Mouse (Mus musculus) stomach, embryonic 14.5 days (tissue): ENCODE data around the gene Galnt10. TPM values are rescaled to one million over a fixed set of nuclear protein-coding genes. Genes with fewer than 3 reads are reported as not detected.

Experiments used
- ATAC-seq: fragments of 200-750 bp; cut with Nextera tagmentation; 2 replicates; pipeline ENCODE4 v1.8.0; 2017; ENCODE audit warnings: low read depth, moderate TSS enrichment; ENCODE audit not compliant: insufficient number of reproducible peaks, insufficient read depth, low FRiP score
- H3K27ac ChIP-seq: fragments of 300-500 bp; sonication (generic); 2 replicates; pipeline ENCODE4 v1.5.1; 2014; ENCODE audit warnings: mild to moderate bottlenecking, low read length, moderate library complexity, mixed read lengths
- H3K27me3 ChIP-seq: fragments of 300-500 bp; sonication (generic); 2 replicates; pipeline ENCODE4 v1.6.1; 2014; ENCODE audit warnings: low read length, control low read depth, mixed read lengths; ENCODE audit not compliant: control insufficient read depth, insufficient read depth
- H3K36me3 ChIP-seq: fragments of 300-500 bp; sonication (generic); 2 replicates; pipeline ENCODE4 v1.6.1; 2014; ENCODE audit warnings: mild to moderate bottlenecking, control low read depth, low read length, moderate library complexity, mixed read lengths; ENCODE audit not compliant: control insufficient read depth, insufficient read depth
- H3K4me1 ChIP-seq: fragments of 300-500 bp; sonication (generic); 2 replicates; pipeline ENCODE4 v1.6.1; 2014; ENCODE audit warnings: low read length, control low read depth, mixed read lengths; ENCODE audit not compliant: control insufficient read depth, insufficient read depth
- H3K4me2 ChIP-seq: fragments of 300-500 bp; sonication (generic); replicated peaks from 2 replicates; pipeline ENCODE4 v1.6.1; 2014; ENCODE audit warnings: low read depth, low read length, control low read depth
- H3K4me3 ChIP-seq: fragments of 300-500 bp; sonication (generic); 2 replicates; pipeline ENCODE4 v1.5.1; 2014; ENCODE audit warnings: low read depth, low read length, control low read depth
- H3K9ac ChIP-seq: fragments of 300-500 bp; sonication (generic); replicated peaks from 2 replicates; pipeline ENCODE4 v1.6.1; 2014; ENCODE audit warnings: low read depth, mild to moderate bottlenecking, control low read depth, low read length, moderate library complexity, mixed read lengths
- H3K9me3 ChIP-seq: fragments of 300-500 bp; sonication (generic); 2 replicates; pipeline ENCODE4 v1.6.1; 2016; ENCODE audit warnings: low read depth, low read length, control low read depth; ENCODE audit not compliant: control insufficient read depth
- WGBS: fragments of 180-500 bp; shearing (Covaris S2); extraction: QIAGEN DNeasy Blood & Tissue Kit; methylation state at CpG from one replicate; pipeline ENCODE4 v1.1.7; 2014; 5-methylcytosine and 5-hydroxymethylcytosine counted together
- polyA plus RNA-seq: library from polyadenylated mRNA; unstranded; fragments of >200 nt; fragmentation: Nextera tagmentation; extraction: Ambion mirVana; gene quantifications from 2 replicates; pipeline ENCODE4 v1.2.1, GENCODE M21; 2014

Galnt10 gene
- polyA plus RNA-seq, 1 experiment from 2014 or later: 8.4 TPM

DNA sequence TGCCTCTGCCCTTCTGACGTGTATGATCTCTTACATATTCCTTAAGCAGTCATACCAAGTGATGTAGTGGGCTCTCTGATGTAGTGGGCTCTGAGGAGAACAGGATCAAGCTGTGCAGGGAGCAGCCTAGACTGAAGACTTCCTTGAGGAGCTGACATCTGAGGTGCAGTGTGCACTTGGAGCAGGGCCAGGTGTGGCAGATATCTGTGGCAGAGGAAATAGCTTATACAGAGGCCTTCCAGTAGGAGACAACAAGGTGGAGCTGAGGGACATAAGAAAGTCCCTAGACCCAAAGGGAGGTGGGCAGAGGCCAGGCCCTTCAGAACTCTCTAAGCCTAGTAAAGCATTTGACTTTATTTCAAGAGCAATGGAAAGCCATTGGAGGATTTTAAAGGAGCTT lies 61.4 kb downstream of the Galnt10 start:
- H3K4me1 ChIP-seq: 0 out of 2 replicates have a peak, but pooled peaks cover 1% of the 10 kb centered on the region
- no peaks in the 10 kb centered on the region for H3K36me3 ChIP-seq
- H3K27me3 ChIP-seq: no peaks in the 10 kb centered on the region
- no peak overlapping the region for H3K4me3 ChIP-seq
- H3K9me3 ChIP-seq: peaks cover 7% of the 10 kb centered on the region; the same call in 1 of the 2 replicates
- H3K27ac ChIP-seq: no peak overlapping the region
- H3K9ac ChIP-seq: no peak overlapping the region
- no peak for ATAC-seq
- H3K4me2 ChIP-seq: no peak overlapping the region
- 89% methylated on average over 1 of the region's 1 CpGs for WGBS

DNA sequence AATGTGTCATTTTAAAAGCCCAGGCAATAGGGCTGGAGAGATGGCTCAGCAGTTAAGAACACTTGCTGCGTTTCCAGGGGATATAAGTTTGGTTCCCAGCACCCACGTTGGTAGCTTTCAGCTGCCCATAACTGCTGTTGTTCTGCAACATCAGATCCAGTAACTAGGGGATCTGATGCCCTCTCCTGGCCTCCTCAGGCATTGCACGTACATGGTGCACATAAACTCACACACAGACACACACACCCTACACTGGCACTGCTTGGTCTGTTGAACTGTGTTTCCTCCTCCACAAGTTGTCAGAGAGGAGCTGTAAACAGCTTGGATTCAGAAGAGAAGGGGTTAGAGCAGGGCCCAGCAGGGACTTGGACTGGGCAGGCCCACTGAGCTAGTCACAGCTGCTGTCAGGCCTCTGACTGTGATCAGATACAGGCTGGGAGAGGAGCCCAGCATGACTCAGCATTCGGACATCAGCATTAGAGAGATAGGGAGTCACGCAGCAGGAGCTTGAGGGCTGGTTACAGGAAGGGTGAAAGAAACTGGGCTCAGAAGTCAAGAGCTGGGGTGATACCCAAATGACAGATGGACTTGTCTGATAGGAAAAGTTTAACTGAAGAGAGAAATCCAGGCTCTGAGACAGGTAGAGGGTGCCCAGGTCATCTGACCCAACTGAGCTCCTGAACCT lies 62.0 kb downstream of the Galnt10 start:
- ATAC-seq: no peak
- H3K4me3 ChIP-seq: no peak overlapping the region
- H3K27me3 ChIP-seq: no peaks in the 10 kb centered on the region
- H3K9me3 ChIP-seq: peaks cover 7% of the 10 kb centered on the region; the same call in 1 of the 2 replicates
- no peak overlapping the region for H3K4me2 ChIP-seq
- H3K4me1 ChIP-seq: 0 out of 2 replicates have a peak, but pooled peaks cover 2% of the 10 kb centered on the region
- no peak overlapping the region for H3K27ac ChIP-seq
- WGBS: 93% methylated on average over 5 of the region's 5 CpGs
- no peak overlapping the region for H3K9ac ChIP-seq
- H3K36me3 ChIP-seq: no peaks in the 10 kb centered on the region

DNA sequence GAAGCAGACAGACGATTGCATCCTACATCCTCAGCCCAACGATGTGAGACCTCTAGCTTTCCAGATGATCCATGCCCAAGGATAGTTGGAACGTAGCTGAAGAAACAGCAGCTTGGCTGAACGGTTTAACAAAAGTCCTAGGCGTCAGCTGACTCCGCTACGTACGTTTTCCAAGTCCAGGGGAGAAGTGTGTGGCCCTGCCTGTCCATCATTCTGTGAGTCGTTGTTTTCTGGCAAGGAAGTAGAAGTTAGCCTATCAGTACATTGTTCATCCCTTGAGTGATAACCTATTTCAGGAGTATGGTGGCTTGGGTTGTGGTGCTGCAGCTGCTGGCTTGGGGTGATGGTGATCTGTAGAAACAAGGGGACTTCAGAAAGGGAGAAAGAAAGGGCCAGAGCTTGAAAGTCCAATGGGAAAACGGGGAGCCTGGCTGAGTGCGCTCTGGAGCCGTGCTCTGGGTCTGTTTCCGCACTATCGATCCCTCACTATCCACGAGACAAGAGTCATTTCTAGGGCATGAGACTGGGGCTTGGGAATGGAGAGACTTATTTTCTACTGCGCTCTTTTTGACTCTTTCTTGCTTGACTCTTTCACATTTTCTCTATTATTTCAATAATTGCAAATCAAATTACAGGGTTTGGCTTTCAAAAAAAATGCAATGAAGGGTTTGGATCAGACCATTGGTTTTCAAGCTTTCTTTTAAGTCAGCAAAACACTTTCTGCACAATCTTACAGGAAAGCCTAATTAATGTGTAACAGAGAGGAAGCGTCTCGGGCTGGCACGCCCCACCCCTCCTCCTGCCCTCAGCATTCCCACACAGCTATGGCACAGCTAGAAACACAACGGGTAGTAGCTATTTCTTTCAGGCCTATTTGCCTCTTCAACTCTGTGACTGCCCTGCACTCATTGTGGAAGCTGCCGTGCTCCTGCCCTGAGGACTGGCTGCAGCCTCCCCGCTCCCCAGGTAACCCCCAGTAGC lies 63.2 kb downstream of the Galnt10 start:
- Histone ChIP-seq H3K27ac (no peak overlapping the region), H3K27me3 (no peaks in the 10 kb centered on the region), H3K9ac (no peak overlapping the region), H3K4me1 (0 out of 2 replicates have a peak, but pooled peaks cover 2% of the 10 kb centered on the region), H3K4me2 (no peak overlapping the region), H3K36me3 (no peaks in the 10 kb centered on the region), H3K4me3 (no peak overlapping the region), H3K9me3 (peaks cover 7% of the 10 kb centered on the region; the same call in 1 of the 2 replicates)
- WGBS: 73% methylated on average over 22 of the region's 22 CpGs
- no peak for ATAC-seq

DNA sequence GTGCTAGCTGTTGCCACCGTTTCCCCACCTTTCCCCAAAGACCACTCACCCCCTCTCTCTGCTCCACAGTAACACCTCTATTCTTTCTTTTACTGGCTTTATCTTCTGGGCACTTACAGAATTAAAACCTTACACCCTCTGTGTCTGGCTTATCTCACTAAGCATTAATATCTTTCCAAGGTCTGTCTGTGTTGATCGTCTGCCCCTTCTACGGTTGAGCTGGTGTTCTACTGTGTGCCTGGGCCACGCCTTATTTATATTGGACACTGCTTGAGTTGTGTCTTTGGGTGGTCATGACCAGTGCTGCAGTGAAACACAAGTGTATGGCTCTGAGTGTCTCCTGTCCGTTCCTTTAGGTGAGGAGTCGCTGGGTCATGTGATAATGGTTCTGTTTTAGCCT lies 68.7 kb downstream of the Galnt10 start:
- Histone ChIP-seq H3K27ac (no peak overlapping the region), H3K9ac (no peak overlapping the region), H3K9me3 (no peaks in the 10 kb centered on the region), H3K4me3 (no peak overlapping the region), H3K27me3 (no peaks in the 10 kb centered on the region), H3K4me2 (no peak overlapping the region), H3K4me1 (0 out of 2 replicates have a peak, but pooled peaks cover 2% of the 10 kb centered on the region), H3K36me3 (no peaks in the 10 kb centered on the region)
- WGBS: 69% methylated on average over 6 of the region's 6 CpGs
- ATAC-seq: no peak

DNA sequence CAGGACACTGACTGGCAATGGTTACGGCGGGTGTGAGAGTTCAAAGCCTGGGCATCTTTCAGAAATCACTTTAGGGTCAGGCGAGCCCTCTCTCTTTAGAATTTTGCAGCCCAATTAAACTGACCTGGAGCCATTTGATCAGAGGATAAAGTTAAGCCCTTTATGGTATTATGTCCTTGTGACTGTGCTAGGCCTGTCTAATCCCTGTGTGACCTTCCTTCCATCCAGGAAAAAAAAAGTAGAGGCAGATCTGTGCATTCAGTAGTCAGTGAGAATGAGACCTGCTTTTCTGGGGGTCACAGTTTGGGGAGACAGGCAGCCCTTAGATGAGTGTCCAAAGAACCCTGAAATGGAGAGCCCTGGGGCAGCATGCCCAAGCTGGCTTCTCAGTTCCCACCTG lies 71.5 kb downstream of the Galnt10 start:
- Histone ChIP-seq H3K9me3 (no peaks in the 10 kb centered on the region), H3K4me3 (no peak overlapping the region), H3K36me3 (no peaks in the 10 kb centered on the region), H3K4me1 (peaks cover 8% of the 10 kb centered on the region; the same call in 1 of the 2 replicates), H3K27me3 (no peaks in the 10 kb centered on the region), H3K4me2 (no peak overlapping the region), H3K9ac (no peak overlapping the region), H3K27ac (no peak overlapping the region)
- ATAC-seq: no peak
- 82% methylated on average over 3 of the region's 3 CpGs for WGBS

DNA sequence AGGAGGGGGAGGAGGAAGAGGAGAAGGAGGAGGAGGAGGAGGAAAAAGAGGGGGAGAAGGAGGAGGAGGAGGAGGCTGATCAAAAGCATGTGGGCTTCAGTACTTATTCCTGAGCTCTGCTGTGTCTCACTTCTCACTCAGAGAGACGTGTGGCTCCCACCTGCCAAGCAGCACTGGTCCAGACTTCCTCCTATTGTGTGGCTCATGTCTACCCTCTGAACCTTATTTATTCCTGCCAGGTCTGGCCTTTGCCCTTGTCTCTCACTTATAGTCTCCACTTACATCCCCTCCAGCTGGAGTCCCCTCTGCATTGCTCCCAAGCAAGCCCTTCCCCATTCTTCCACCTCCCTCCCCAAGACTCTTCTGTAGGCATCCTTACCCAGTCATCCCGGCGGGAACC lies 72.2 kb downstream of the Galnt10 start:
- H3K9me3 ChIP-seq: no peaks in the 10 kb centered on the region
- no peaks in the 10 kb centered on the region for H3K36me3 ChIP-seq
- ATAC-seq: no peak
- 71% methylated on average over 3 of the region's 3 CpGs for WGBS
- H3K27ac ChIP-seq: no peak overlapping the region
- no peak overlapping the region for H3K9ac ChIP-seq
- no peak overlapping the region for H3K4me2 ChIP-seq
- no peak overlapping the region for H3K4me3 ChIP-seq
- H3K4me1 ChIP-seq: peaks cover 8% of the 10 kb centered on the region; the same call in 1 of the 2 replicates
- H3K27me3 ChIP-seq: no peaks in the 10 kb centered on the region

DNA sequence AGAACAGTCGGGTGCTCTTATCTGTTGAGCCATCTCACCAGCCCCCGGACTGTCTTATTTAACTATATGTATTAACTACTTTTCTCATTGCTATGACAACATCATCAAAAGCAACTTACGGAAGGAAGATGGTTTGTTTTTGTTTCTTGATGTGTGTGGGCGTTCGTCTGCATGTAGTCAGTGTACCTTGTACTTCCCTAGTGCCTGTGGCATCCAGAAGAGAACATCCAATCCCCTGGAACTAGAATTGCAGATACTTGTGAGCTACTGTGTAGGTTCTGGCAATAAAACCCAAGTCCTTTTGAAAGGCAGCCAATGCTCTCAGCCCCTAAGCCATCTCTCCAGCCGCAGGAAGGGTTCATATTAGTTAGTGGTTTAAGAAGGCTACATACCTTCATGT lies 72.8 kb downstream of the Galnt10 start:
- H3K36me3 ChIP-seq: no peaks in the 10 kb centered on the region
- no peak for ATAC-seq
- H3K27me3 ChIP-seq: no peaks in the 10 kb centered on the region
- H3K9ac ChIP-seq: no peak overlapping the region
- peaks cover 8% of the 10 kb centered on the region; the same call in 1 of the 2 replicates for H3K4me1 ChIP-seq
- no peak overlapping the region for H3K4me2 ChIP-seq
- 95% methylated on average over 6 of the region's 6 CpGs for WGBS
- no peak overlapping the region for H3K27ac ChIP-seq
- no peaks in the 10 kb centered on the region for H3K9me3 ChIP-seq
- no peak overlapping the region for H3K4me3 ChIP-seq

DNA sequence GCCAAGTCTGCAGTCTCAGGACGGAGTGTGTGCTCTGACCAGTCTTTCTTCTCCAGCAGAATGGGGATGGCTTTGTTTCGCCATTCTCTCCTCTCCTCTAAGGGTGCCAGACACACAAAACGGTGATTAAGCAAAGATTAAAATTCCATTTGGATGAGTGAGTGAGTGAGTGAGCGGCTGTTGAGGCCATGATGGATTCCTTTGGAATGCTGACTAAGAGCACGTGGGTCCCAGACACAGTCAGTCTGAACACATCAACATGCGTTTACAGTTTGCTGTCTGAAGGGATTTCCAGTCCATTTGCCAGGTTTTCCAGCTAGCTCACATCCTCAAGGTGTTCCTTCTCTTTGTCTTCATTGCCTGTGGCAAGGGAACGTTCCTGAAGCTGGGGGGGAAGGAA lies 74.4 kb downstream of the Galnt10 start:
- H3K9me3 ChIP-seq: no peaks in the 10 kb centered on the region
- no peaks in the 10 kb centered on the region for H3K36me3 ChIP-seq
- H3K27me3 ChIP-seq: no peaks in the 10 kb centered on the region
- no peak overlapping the region for H3K4me2 ChIP-seq
- 11% methylated on average over 7 of the region's 7 CpGs for WGBS
- peaks cover 8% of the 10 kb centered on the region; the same call in 1 of the 2 replicates for H3K4me1 ChIP-seq
- no peak overlapping the region for H3K27ac ChIP-seq
- no peak overlapping the region for H3K4me3 ChIP-seq
- ATAC-seq: peak; percentile 73; the same call in 1 of the 2 replicates
- no peak overlapping the region for H3K9ac ChIP-seq
